Mouse (Mus musculus) brain, embryonic 14.5 days (tissue): Measurements from ENCODE around the gene Vps8.

ENCODE experiments used
- CTCF ChIP-seq: fragments of 200-500 bp; IDR thresholded peaks from 2 replicates; pipeline ENCODE4 v1.5.1; 2012; ENCODE audit warnings: inconsistent platforms, mild to moderate bottlenecking, moderate library complexity, borderline replicate concordance; ENCODE audit not compliant: insufficient read depth, insufficient read length; ENCODE audit errors: extremely low read depth
- POLR2A ChIP-seq: fragments of 200-500 bp; IDR thresholded peaks from 2 replicates; pipeline ENCODE4 v1.6.1; 2012; ENCODE audit warnings: mild to moderate bottlenecking, inconsistent platforms, borderline replicate concordance; ENCODE audit not compliant: poor library complexity, insufficient read depth, insufficient read length, severe bottlenecking; ENCODE audit errors: extremely low read depth

GRCm38 (mm10) chr16:21655961-21656360, 233.0 kb downstream of the Vps8 start:
- TF ChIP-seq POLR2A (no peak), CTCF (no peak)
